Mouse (Mus musculus) cortical plate, adult 2 months (tissue): ENCODE measurements around the gene Scube1.

ENCODE experiments used
- CTCF ChIP-seq: fragments of 200-500 bp; IDR thresholded peaks from 2 replicates; pipeline ENCODE4 v1.5.1; 2011; ENCODE audit warnings: mild to moderate bottlenecking, control low read depth, low read length; ENCODE audit not compliant: insufficient read depth; ENCODE audit errors: extremely low read depth
- POLR2A ChIP-seq: fragments of 200-500 bp; IDR thresholded peaks from 2 replicates; pipeline ENCODE4 v1.6.1; 2011; ENCODE audit warnings: mild to moderate bottlenecking, low read length, control low read depth; ENCODE audit not compliant: insufficient read depth; ENCODE audit errors: extremely low read depth

DNA sequence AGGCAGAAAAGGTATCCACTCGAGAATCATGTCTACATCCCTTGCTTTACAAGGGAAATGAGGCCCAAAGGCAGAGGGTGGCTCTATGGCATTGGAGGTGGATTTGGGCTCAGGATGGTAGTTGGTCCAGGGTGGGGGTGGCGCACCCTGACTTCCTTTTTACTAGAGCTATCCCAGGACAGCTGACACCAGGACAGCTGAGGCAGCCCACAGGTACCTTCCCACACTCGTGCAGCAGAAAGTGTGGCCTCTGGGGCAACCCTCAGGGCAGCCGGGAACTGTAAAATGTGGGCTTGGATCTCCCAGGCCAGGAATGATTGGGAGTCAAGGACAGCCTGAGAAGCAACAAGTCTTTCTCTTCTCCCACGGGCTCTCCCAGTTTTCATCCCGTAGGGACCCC, 133.1 kb downstream of the Scube1 start:
- TF ChIP-seq CTCF: no peak
- TF ChIP-seq POLR2A: no peak
